Mouse (Mus musculus) midbrain, embryonic 10.5 days (tissue): ENCODE measurements around the gene Uspl1. TPM values are rescaled to one million over a fixed set of nuclear protein-coding genes. Genes with fewer than 3 reads are reported as not detected.

Experiments
- DNase-seq: peaks from one replicate; pipeline ENCODE4 v3.0.0-alpha.2; 2017; ENCODE audit warnings: low spot score
- H3K27ac ChIP-seq: fragments of 300-500 bp; sonication (generic); replicated peaks from 2 replicates; pipeline ENCODE4 v1.5.1; 2016; ENCODE audit warnings: mild to moderate bottlenecking
- H3K27me3 ChIP-seq: fragments of 300-500 bp; sonication (generic); 2 replicates; pipeline ENCODE4 v1.6.1; 2016; ENCODE audit warnings: low read depth, mild to moderate bottlenecking; ENCODE audit not compliant: poor library complexity, severe bottlenecking
- H3K36me3 ChIP-seq: fragments of 300-500 bp; sonication (generic); 2 replicates; pipeline ENCODE4 v1.6.1; 2016; ENCODE audit warnings: mild to moderate bottlenecking, moderate library complexity
- H3K4me1 ChIP-seq: fragments of 300-500 bp; sonication (generic); 2 replicates; pipeline ENCODE4 v1.6.1; 2016
- H3K4me3 ChIP-seq: fragments of 300-500 bp; sonication (generic); 2 replicates; pipeline ENCODE4 v1.5.1; 2016; ENCODE audit warnings: mild to moderate bottlenecking, moderate library complexity
- H3K9me3 ChIP-seq: fragments of 300-500 bp; sonication (generic); replicated peaks from 2 replicates; pipeline ENCODE4 v1.6.1; 2016; ENCODE audit warnings: mild to moderate bottlenecking
- WGBS: fragments of 180-500 bp; shearing (Covaris S2); methylation state at CpG from one replicate; pipeline ENCODE4 v1.1.7; 2016; 5-methylcytosine and 5-hydroxymethylcytosine counted together
- polyA plus RNA-seq: library from polyadenylated mRNA; unstranded; fragments of >200 nt; fragmentation: Nextera tagmentation; extraction: Ambion mirVana; gene quantifications from 2 replicates; pipeline ENCODE4 v1.2.1, GENCODE M21; 2016

Gene Uspl1
- polyA plus RNA-seq, 1 experiment from 2014 or later, result 71.6 TPM

- WGBS, result 85% methylated on average over 7 of the region's 7 CpGs
- H3K27me3 ChIP-seq, result no peaks in the 10 kb centered on the region
- H3K4me1 ChIP-seq, result 0 out of 2 replicates have a peak, but pooled peaks cover 4% of the 10 kb centered on the region
- no peaks in the 10 kb centered on the region for H3K36me3 ChIP-seq
- no peak overlapping the region for H3K27ac ChIP-seq
- H3K9me3 ChIP-seq, result no peaks in the 10 kb centered on the region
- H3K4me3 ChIP-seq, result no peak overlapping the region
- no peak for DNase-seq
These were observed 9.6 kb upstream of the Uspl1 start for GRCm38 (mm10) chr5:149174527-149174926.

- WGBS, result 94% methylated on average over 6 of the region's 6 CpGs
- H3K27ac ChIP-seq, result no peak overlapping the region
- 0 out of 2 replicates have a peak, but pooled peaks cover 3% of the 10 kb centered on the region for H3K4me1 ChIP-seq
- 0 out of 2 replicates have a peak, but pooled peaks cover 3% of the 10 kb centered on the region for H3K36me3 ChIP-seq
- no peaks in the 10 kb centered on the region for H3K9me3 ChIP-seq
- no peak overlapping the region for H3K4me3 ChIP-seq
- H3K27me3 ChIP-seq, result no peaks in the 10 kb centered on the region
- DNase-seq, result no peak
These were observed 8.4 kb upstream of the Uspl1 start for GRCm38 (mm10) chr5:149175736-149176135.

GRCm38 (mm10) chr5:149178095-149178494 is 6.1 kb upstream of the Uspl1 start:
- 89% methylated on average over 5 of the region's 5 CpGs for WGBS
- Histone ChIP-seq H3K27ac (no peak overlapping the region), H3K27me3 (no peaks in the 10 kb centered on the region), H3K4me3 (no peak overlapping the region), H3K4me1 (peaks cover 10% of the 10 kb centered on the region), H3K36me3 (0 out of 2 replicates have a peak, but pooled peaks cover 3% of the 10 kb centered on the region), H3K9me3 (no peaks in the 10 kb centered on the region)
- no peak for DNase-seq

GRCm38 (mm10) chr5:149179826-149180225 is 4.3 kb upstream of the Uspl1 start:
- WGBS, result 83% methylated on average over 3 of the region's 3 CpGs
- Histone ChIP-seq H3K27me3 (no peaks in the 10 kb centered on the region), H3K4me1 (peaks cover 13% of the 10 kb centered on the region), H3K36me3 (0 out of 2 replicates have a peak, but pooled peaks cover 3% of the 10 kb centered on the region), H3K27ac (no peak overlapping the region), H3K4me3 (no peak overlapping the region), H3K9me3 (no peaks in the 10 kb centered on the region)
- DNase-seq, result no peak

GRCm38 (mm10) chr5:149182186-149182870 is 1.8 kb upstream of the Uspl1 start:
- 82% methylated on average over 5 of the region's 5 CpGs for WGBS
- Histone ChIP-seq H3K27ac (peak overlapping the region; percentile 10; the same call in 1 of the 2 replicates), H3K4me1 (peaks cover 30% of the 10 kb centered on the region), H3K4me3 (no peak overlapping the region), H3K27me3 (no peaks in the 10 kb centered on the region), H3K9me3 (no peaks in the 10 kb centered on the region), H3K36me3 (peaks cover 14% of the 10 kb centered on the region; the same call in 1 of the 2 replicates)
- no peak for DNase-seq

GRCm38 (mm10) chr5:149183122-149183521 is 1.0 kb upstream of the Uspl1 start:
- peaks cover 30% of the 10 kb centered on the region for H3K4me1 ChIP-seq
- 58% methylated on average over 1 of the region's 1 CpGs for WGBS
- peaks cover 22% of the 10 kb centered on the region for H3K36me3 ChIP-seq
- no peaks in the 10 kb centered on the region for H3K9me3 ChIP-seq
- H3K27me3 ChIP-seq, result no peaks in the 10 kb centered on the region
- H3K4me3 ChIP-seq, result peak overlapping the region; percentile 85
- no peak for DNase-seq
- H3K27ac ChIP-seq, result peak overlapping the region; percentile 96

- Histone ChIP-seq H3K4me1 (peaks cover 30% of the 10 kb centered on the region), H3K27ac (peak overlapping the region; percentile 96), H3K36me3 (peaks cover 27% of the 10 kb centered on the region), H3K9me3 (no peaks in the 10 kb centered on the region), H3K27me3 (no peaks in the 10 kb centered on the region), H3K4me3 (peak overlapping the region; percentile 85)
- under 1% methylated on average over 13 of the region's 13 CpGs for WGBS
- no peak for DNase-seq
These were observed 438 bp upstream of the Uspl1 start for GRCm38 (mm10) chr5:149183721-149184103.

GRCm38 (mm10) chr5:149184844-149185186 is 665 bp downstream of the Uspl1 start:
- H3K9me3 ChIP-seq, result no peaks in the 10 kb centered on the region
- WGBS, result under 1% methylated on average over 20 of the region's 20 CpGs
- no peaks in the 10 kb centered on the region for H3K27me3 ChIP-seq
- peak overlapping the region; percentile 85 for H3K4me3 ChIP-seq
- peaks cover 30% of the 10 kb centered on the region for H3K4me1 ChIP-seq
- no peak for DNase-seq
- peaks cover 38% of the 10 kb centered on the region for H3K36me3 ChIP-seq
- peak overlapping the region; percentile 96 for H3K27ac ChIP-seq

- no peak for DNase-seq
- Histone ChIP-seq H3K27ac (0 out of 2 replicates have a peak overlapping the region, but pooled peaks have one; percentile 96), H3K4me1 (peaks cover 30% of the 10 kb centered on the region), H3K9me3 (no peaks in the 10 kb centered on the region), H3K27me3 (no peaks in the 10 kb centered on the region), H3K36me3 (peaks cover 45% of the 10 kb centered on the region), H3K4me3 (peak overlapping the region; percentile 85)
- WGBS, result 83% methylated on average over 3 of the region's 3 CpGs
These were observed 1.7 kb downstream of the Uspl1 start for GRCm38 (mm10) chr5:149185806-149186205.

- Histone ChIP-seq H3K4me1 (peaks cover 16% of the 10 kb centered on the region), H3K27ac (no peak overlapping the region), H3K27me3 (no peaks in the 10 kb centered on the region), H3K36me3 (peaks cover 89% of the 10 kb centered on the region), H3K9me3 (no peaks in the 10 kb centered on the region), H3K4me3 (no peak overlapping the region)
- WGBS, result 91% methylated on average over 1 of the region's 1 CpGs
- no peak for DNase-seq
These were observed 6.0 kb downstream of the Uspl1 start for GRCm38 (mm10) chr5:149190160-149190559.

GRCm38 (mm10) chr5:149196611-149197010 is 12.5 kb downstream of the Uspl1 start:
- no peaks in the 10 kb centered on the region for H3K9me3 ChIP-seq
- H3K4me3 ChIP-seq, result no peak overlapping the region
- no peak for DNase-seq
- no peaks in the 10 kb centered on the region for H3K27me3 ChIP-seq
- no peak overlapping the region for H3K27ac ChIP-seq
- peaks cover 22% of the 10 kb centered on the region for H3K4me1 ChIP-seq
- WGBS, result 0% methylated on average over 1 of the region's 1 CpGs
- peaks cover 94% of the 10 kb centered on the region for H3K36me3 ChIP-seq

- Histone ChIP-seq H3K9me3 (no peaks in the 10 kb centered on the region), H3K4me1 (peaks cover 22% of the 10 kb centered on the region), H3K27me3 (no peaks in the 10 kb centered on the region), H3K4me3 (no peak overlapping the region), H3K27ac (no peak overlapping the region), H3K36me3 (peaks cover 94% of the 10 kb centered on the region)
- no peak for DNase-seq
- WGBS, result 97% methylated on average over 1 of the region's 1 CpGs
These were observed 14.6 kb downstream of the Uspl1 start for GRCm38 (mm10) chr5:149198782-149199181.

- no peaks in the 10 kb centered on the region for H3K27me3 ChIP-seq
- no peak overlapping the region for H3K27ac ChIP-seq
- WGBS, result 88% methylated on average over 5 of the region's 5 CpGs
- H3K9me3 ChIP-seq, result no peaks in the 10 kb centered on the region; the same call in 1 of the 2 replicates
- H3K4me1 ChIP-seq, result peaks cover 21% of the 10 kb centered on the region
- peaks cover 91% of the 10 kb centered on the region for H3K36me3 ChIP-seq
- no peak for DNase-seq
- H3K4me3 ChIP-seq, result no peak overlapping the region
These were observed 18.8 kb downstream of the Uspl1 start for GRCm38 (mm10) chr5:149202941-149203340.
